Comparison of ENCODE assay signal across 8 mouse cellular contexts in genomic region chr1:39936332-39936802, GRCm38 (mm10). TPM values are rescaled to one million over a fixed set of nuclear protein-coding genes. Genes with fewer than 3 reads are reported as not detected.
DNase-seq lines count a peak whose midpoint lies in the region; ATAC-seq lines count a peak whose summit lies in the region.

No protein-coding gene starts in this region.

- peaks cover 13% of the 10 kb centered on the region; the same call in 1 of the 2 replicates for H3K36me3 ChIP-seq in embryonic facial prominence, embryonic 14.5 days (ENCODE audit: control insufficient read depth, insufficient read depth, low read length)
- peaks cover 18% of the 10 kb centered on the region for H3K36me3 ChIP-seq in limb, embryonic 13.5 days
- H3K36me3 ChIP-seq in midbrain, embryonic 15.5 days (replicated peaks), result no peaks in the 10 kb centered on the region

- peak overlapping the region; percentile 46 for H3K9ac ChIP-seq in embryonic facial prominence, embryonic 14.5 days (ENCODE audit: low read depth, low read length)
- H3K9ac ChIP-seq in limb, embryonic 13.5 days, result no peak overlapping the region
- no peak overlapping the region for H3K9ac ChIP-seq in midbrain, embryonic 15.5 days

- peak; percentile 96 for DNase-seq in 416B (ENCODE audit: low read depth)
- DNase-seq in adrenal gland, postnatal 4 days (ENCODE audit: low spot score in 2 of 2), result peak; percentile 70 to 83
- peak; percentile 85 for DNase-seq in embryonic facial prominence, embryonic 14.5 days (ENCODE audit: low spot score)
- DNase-seq in heart, adult 9 months (ENCODE audit: low spot score in 2 of 2), result peak; percentile 85 to 87
- peak; percentile 93 for DNase-seq in kidney, adult 9 months
- DNase-seq in spleen, adult 18-20 months, result peak; percentile 64 to 75

- peak overlapping the region; percentile 28 for H3K4me3 ChIP-seq in embryonic facial prominence, embryonic 14.5 days (ENCODE audit: low read depth, low read length)
- peak overlapping the region; percentile 35 for H3K4me3 ChIP-seq in limb, embryonic 13.5 days
- peak overlapping the region; percentile 26 for H3K4me3 ChIP-seq in midbrain, embryonic 15.5 days

- peak; percentile 77 for ATAC-seq in embryonic facial prominence, embryonic 14.5 days (ENCODE audit: low read depth)
- ATAC-seq in limb, embryonic 13.5 days (ENCODE audit: low FRiP score, low read depth), result peak; percentile 70; the same call in 1 of the 2 replicates
- 0 out of 2 replicates have a peak, but pooled peaks have one; percentile 16 for ATAC-seq in midbrain, embryonic 15.5 days (replicated peaks)

- WGBS in embryonic facial prominence, embryonic 14.5 days, result 2% methylated on average over 13 of the region's 13 CpGs
- WGBS in limb, embryonic 13.5 days, result 2% methylated on average over 13 of the region's 13 CpGs
- WGBS in midbrain, embryonic 15.5 days, result under 1% methylated on average over 13 of the region's 13 CpGs

- peak overlapping the region; percentile 39 for H3K27ac ChIP-seq in embryonic facial prominence, embryonic 14.5 days (replicated peaks; ENCODE audit: low read depth, low read length)
- no peak overlapping the region; the same call in 1 of the 2 replicates for H3K27ac ChIP-seq in limb, embryonic 13.5 days
- peak overlapping the region; percentile 65 for H3K27ac ChIP-seq in midbrain, embryonic 15.5 days

- no peaks in the 10 kb centered on the region for H3K9me3 ChIP-seq in embryonic facial prominence, embryonic 14.5 days (ENCODE audit: control insufficient read depth, low read length)
- no peaks in the 10 kb centered on the region for H3K9me3 ChIP-seq in limb, embryonic 13.5 days
- no peaks in the 10 kb centered on the region for H3K9me3 ChIP-seq in midbrain, embryonic 15.5 days

- H3K4me1 ChIP-seq in embryonic facial prominence, embryonic 14.5 days (ENCODE audit: control insufficient read depth, insufficient read depth, low read length), result peaks cover 69% of the 10 kb centered on the region
- peaks cover 95% of the 10 kb centered on the region for H3K4me1 ChIP-seq in limb, embryonic 13.5 days
- H3K4me1 ChIP-seq in midbrain, embryonic 15.5 days, result peaks cover 92% of the 10 kb centered on the region

- no peaks in the 10 kb centered on the region for H3K27me3 ChIP-seq in embryonic facial prominence, embryonic 14.5 days (replicated peaks; ENCODE audit: control insufficient read depth, insufficient read depth, low read length)
- H3K27me3 ChIP-seq in limb, embryonic 13.5 days, result no peaks in the 10 kb centered on the region
- H3K27me3 ChIP-seq in midbrain, embryonic 15.5 days (replicated peaks), result no peaks in the 10 kb centered on the region

- H3K4me2 ChIP-seq in embryonic facial prominence, embryonic 14.5 days (ENCODE audit: low read depth, low read length), result peak overlapping the region; percentile 57
- H3K4me2 ChIP-seq in limb, embryonic 13.5 days (replicated peaks), result peak overlapping the region; percentile 59
- peak overlapping the region; percentile 43 for H3K4me2 ChIP-seq in midbrain, embryonic 15.5 days

RNA-seq across cellular contexts. Expression of gene Map4k4, which starts 35.7 kb away (rescaled TPM):
- total RNA-seq in adrenal gland, postnatal 4 days (2021), result 100 to 1,000 TPM; 200 to 208 TPM
- polyA plus RNA-seq in embryonic facial prominence, embryonic 14.5 days (2014; fragmentation: Nextera tagmentation; extraction: Ambion mirVana), result 27.8 and 32.4 TPM in 2 replicates
- 49.3 and 54.9 TPM in 2 replicates for polyA plus RNA-seq in limb, embryonic 13.5 days (2015; fragmentation: Nextera tagmentation; extraction: Ambion mirVana)
- 46.5 and 55.2 TPM in 2 replicates for polyA plus RNA-seq in midbrain, embryonic 15.5 days (2015; fragmentation: Nextera tagmentation; extraction: Ambion mirVana)

Comparison
In these comparisons a context has a peak if more than half of its experiments do, and no peak if none do; other contexts are left out.
1. ATAC-seq: peak in every context shown above with its lines; median percentile 77 in embryonic facial prominence, embryonic 14.5 days; 70 in limb, embryonic 13.5 days; 16 in midbrain, embryonic 15.5 days.